Mouse (Mus musculus) MEL (cell line): ENCODE measurements around the gene Dgkb.

Experiments
- CTCF ChIP-seq, 3 experiments: IDR thresholded peaks in 2 of 3; conservative IDR thresholded peaks in 1 of 3; 2 replicates each; pipeline ENCODE4 v1.5.1; 2011 to 2012; ENCODE audit warnings: low read length in 3 of 3, low read depth in 2 of 3, mild to moderate bottlenecking in 2 of 3, improper control_type of control experiment in 1 of 3, inconsistent platforms in 1 of 3, mixed read lengths in 1 of 3, moderate library complexity in 1 of 3; ENCODE audit not compliant: control insufficient read depth in 1 of 3, insufficient read depth in 1 of 3, poor library complexity in 1 of 3, severe bottlenecking in 1 of 3
- JUND ChIP-seq: IDR thresholded peaks from 2 replicates; pipeline ENCODE4 v1.6.1; 2011; ENCODE audit warnings: low read depth, mild to moderate bottlenecking, improper control_type of control experiment, low read length
- KAT2A ChIP-seq: conservative IDR thresholded peaks from 2 replicates; pipeline ENCODE4 v1.6.1; 2012; ENCODE audit warnings: low read depth, low read length, improper control_type of control experiment, inconsistent platforms
- MAX ChIP-seq: IDR thresholded peaks from 2 replicates; pipeline ENCODE4 v1.6.1; 2011; ENCODE audit warnings: low read length, improper control_type of control experiment
- POLR2A ChIP-seq, 2 experiments: IDR thresholded peaks; 2 replicates each; pipeline ENCODE4 v1.6.1; 2011 to 2012; ENCODE audit warnings: low read length in 2 of 2, mild to moderate bottlenecking in 2 of 2, control low read depth in 1 of 2, improper control_type of control experiment in 1 of 2, low read depth in 1 of 2, moderate library complexity in 1 of 2; ENCODE audit not compliant: control insufficient read depth in 1 of 2, insufficient read depth in 1 of 2, poor library complexity in 1 of 2
- RCOR1 ChIP-seq: IDR thresholded peaks from 2 replicates; pipeline ENCODE4 v1.6.1; 2012; ENCODE audit warnings: low read depth, mild to moderate bottlenecking, inconsistent platforms, low read length, improper control_type of control experiment
- TBP ChIP-seq: IDR thresholded peaks from 2 replicates; pipeline ENCODE4 v1.8.0; 2011; ENCODE audit warnings: low read depth, low read length, improper control_type of control experiment
- TCF12 ChIP-seq: IDR thresholded peaks from 2 replicates; pipeline ENCODE4 v1.6.1; 2014; ENCODE audit warnings: low read depth, mild to moderate bottlenecking, inconsistent platforms, low read length, improper control_type of control experiment, moderate library complexity
- ZNF384 ChIP-seq: IDR thresholded peaks from 2 replicates; pipeline ENCODE4 v1.6.1; 2012; ENCODE audit warnings: low read depth, mild to moderate bottlenecking, inconsistent platforms, low read length, improper control_type of control experiment

GRCm38 (mm10) chr12:38088224-38088623 lies 270.7 kb downstream of the Dgkb start:
- no peak for TF ChIP-seq KAT2A
- no peak for TF ChIP-seq CTCF (IDR thresholded peaks at IDR 0.05 in 2 of 3, conservative IDR thresholded peaks at IDR 0.05 in 1 of 3; ENCODE audit: control insufficient read depth in 1 of 3, insufficient read depth in 1 of 3, low read depth in 2 of 3, low read length in 3 of 3, poor library complexity in 1 of 3, severe bottlenecking in 1 of 3)
- no peak for TF ChIP-seq TBP
- no peak for TF ChIP-seq TCF12
- no peak for TF ChIP-seq MAX
- TF ChIP-seq POLR2A (IDR thresholded peaks at IDR 0.05; ENCODE audit: control insufficient read depth in 1 of 2, insufficient read depth in 1 of 2, low read depth in 1 of 2, low read length in 2 of 2, poor library complexity in 1 of 2): no peak
- no peak for TF ChIP-seq ZNF384
- TF ChIP-seq JUND: no peak
- TF ChIP-seq RCOR1: no peak
